Mouse (Mus musculus) small intestine, adult 2 months (tissue): ENCODE results near the gene Ugcg. TPM values are rescaled to one million over a fixed set of nuclear protein-coding genes. Genes with fewer than 3 reads are reported as not detected.

Experiments used
- H3K27ac ChIP-seq: fragments of 200-500 bp; 2 replicates; pipeline ENCODE4 v1.5.1; 2012; ENCODE audit warnings: low read depth, low read length, control low read depth, inconsistent platforms; ENCODE audit not compliant: insufficient read depth
- H3K27me3 ChIP-seq: fragments of 200-500 bp; 2 replicates; pipeline ENCODE4 v1.6.1; 2012; ENCODE audit warnings: mild to moderate bottlenecking, moderate library complexity, low read length, inconsistent platforms; ENCODE audit not compliant: control insufficient read depth, insufficient read depth
- H3K36me3 ChIP-seq: fragments of 200-500 bp; 2 replicates; pipeline ENCODE4 v1.6.1; 2012; ENCODE audit warnings: mild to moderate bottlenecking, low read length, control low read depth, inconsistent platforms; ENCODE audit not compliant: control insufficient read depth, insufficient read depth
- H3K4me1 ChIP-seq: fragments of 200-500 bp; 2 replicates; pipeline ENCODE4 v1.6.1; 2012; ENCODE audit warnings: low read length, inconsistent platforms, mixed read lengths; ENCODE audit not compliant: control insufficient read depth, insufficient read depth, insufficient read length
- H3K4me3 ChIP-seq: fragments of 200-500 bp; 2 replicates; pipeline ENCODE4 v1.5.1; 2012; ENCODE audit warnings: low read depth, mild to moderate bottlenecking, control low read depth, inconsistent platforms, low read length, moderate library complexity
- CTCF ChIP-seq: fragments of 200-500 bp; IDR thresholded peaks from 2 replicates; pipeline ENCODE4 v1.5.1; 2012; ENCODE audit warnings: low read depth, mild to moderate bottlenecking, control low read depth, inconsistent platforms, low read length, moderate library complexity, mixed read lengths; ENCODE audit not compliant: insufficient replicate concordance, insufficient read length; ENCODE audit errors: extremely low read depth
- POLR2A ChIP-seq: fragments of 200-500 bp; IDR thresholded peaks from 2 replicates; pipeline ENCODE4 v1.6.1; 2012; ENCODE audit warnings: low read depth, mild to moderate bottlenecking, control low read depth, inconsistent platforms, low read length, moderate library complexity
- WGBS: fragments of 180-500 bp; shearing (Covaris S2); methylation state at CpG from one replicate; pipeline ENCODE4 v1.1.7; 2018; 5-methylcytosine and 5-hydroxymethylcytosine counted together
- polyA plus RNA-seq: library from polyadenylated mRNA; depleted of rRNA; stranded (reverse); fragments of >200 nt; gene quantifications from 2 replicates; pipeline ENCODE4 v1.2.3, GENCODE M21; 2012

Gene Ugcg
- polyA plus RNA-seq, 1 experiment, result 109 TPM

- no peak overlapping the region for H3K27ac ChIP-seq
- no peaks in the 10 kb centered on the region for H3K27me3 ChIP-seq
- TF ChIP-seq CTCF, result no peak
- TF ChIP-seq POLR2A, result no peak
- 66% methylated on average over 6 of the region's 6 CpGs for WGBS
- peaks cover 9% of the 10 kb centered on the region; the same call in 1 of the 2 replicates for H3K4me1 ChIP-seq
- H3K36me3 ChIP-seq, result no peaks in the 10 kb centered on the region
- no peak overlapping the region for H3K4me3 ChIP-seq
Observed at GRCm38 (mm10) chr4:59175929-59176328, 13.1 kb upstream of the Ugcg start.

- peaks cover 9% of the 10 kb centered on the region; the same call in 1 of the 2 replicates for H3K4me1 ChIP-seq
- H3K36me3 ChIP-seq, result no peaks in the 10 kb centered on the region
- TF ChIP-seq POLR2A (no peak), CTCF (no peak)
- 83% methylated on average over 2 of the region's 2 CpGs for WGBS
- no peak overlapping the region for H3K27ac ChIP-seq
- no peaks in the 10 kb centered on the region for H3K27me3 ChIP-seq
- H3K4me3 ChIP-seq, result no peak overlapping the region
Observed at GRCm38 (mm10) chr4:59177566-59177965, 11.5 kb upstream of the Ugcg start.

GRCm38 (mm10) chr4:59181320-59182271 is 7.5 kb upstream of the Ugcg start:
- H3K36me3 ChIP-seq, result no peaks in the 10 kb centered on the region
- H3K27me3 ChIP-seq, result no peaks in the 10 kb centered on the region
- no peak overlapping the region for H3K4me3 ChIP-seq
- no peaks in the 10 kb centered on the region; the same call in 1 of the 2 replicates for H3K4me1 ChIP-seq
- no peak overlapping the region for H3K27ac ChIP-seq
- 54% methylated on average over 5 of the region's 5 CpGs for WGBS
- TF ChIP-seq POLR2A, result no peak
- TF ChIP-seq CTCF, result no peak

- no peaks in the 10 kb centered on the region; the same call in 1 of the 2 replicates for H3K4me1 ChIP-seq
- TF ChIP-seq POLR2A (no peak), CTCF (no peak)
- H3K4me3 ChIP-seq, result no peak overlapping the region
- WGBS, result 48% methylated on average over 3 of the region's 3 CpGs
- no peaks in the 10 kb centered on the region for H3K36me3 ChIP-seq
- H3K27ac ChIP-seq, result no peak overlapping the region
- no peaks in the 10 kb centered on the region for H3K27me3 ChIP-seq
Observed at GRCm38 (mm10) chr4:59185671-59186070, 3.4 kb upstream of the Ugcg start.

GRCm38 (mm10) chr4:59187289-59187688 is 1.8 kb upstream of the Ugcg start:
- no peak overlapping the region for H3K27ac ChIP-seq
- H3K4me3 ChIP-seq, result no peak overlapping the region
- H3K27me3 ChIP-seq, result no peaks in the 10 kb centered on the region
- TF ChIP-seq CTCF (no peak), POLR2A (no peak)
- 29% methylated on average over 3 of the region's 3 CpGs for WGBS
- no peaks in the 10 kb centered on the region; the same call in 1 of the 2 replicates for H3K4me1 ChIP-seq
- H3K36me3 ChIP-seq, result 0 out of 2 replicates have a peak, but pooled peaks cover 2% of the 10 kb centered on the region

GRCm38 (mm10) chr4:59188474-59188801 is 619 bp upstream of the Ugcg start:
- Histone ChIP-seq H3K27ac (peak overlapping the region; percentile 34; the same call in 1 of the 2 replicates), H3K36me3 (0 out of 2 replicates have a peak, but pooled peaks cover 2% of the 10 kb centered on the region), H3K4me1 (no peaks in the 10 kb centered on the region; the same call in 1 of the 2 replicates), H3K27me3 (no peaks in the 10 kb centered on the region), H3K4me3 (no peak overlapping the region; the same call in 1 of the 2 replicates)
- TF ChIP-seq POLR2A, result no peak
- 35% methylated on average over 4 of the region's 4 CpGs for WGBS

- Histone ChIP-seq H3K4me3 (peak overlapping the region; percentile 85), H3K27me3 (no peaks in the 10 kb centered on the region), H3K4me1 (no peaks in the 10 kb centered on the region; the same call in 1 of the 2 replicates), H3K27ac (peak overlapping the region; percentile 79), H3K36me3 (0 out of 2 replicates have a peak, but pooled peaks cover 2% of the 10 kb centered on the region)
- WGBS, result under 1% methylated on average over 54 of the region's 54 CpGs
- TF ChIP-seq CTCF (no peak), POLR2A (no peak)
Observed at GRCm38 (mm10) chr4:59189546-59190237, 635 bp downstream of the Ugcg start.
